Mouse (Mus musculus) macrophage (primary cell): ENCODE data around the gene Slc22a14. TPM values are rescaled to one million over a fixed set of nuclear protein-coding genes. Genes with fewer than 3 reads are reported as not detected.

Experiments used
- H3K27ac ChIP-seq: fragments of 350-480 bp; formaldehyde crosslinking; 2 replicates; pipeline ENCODE4 v1.9.0; 2021
- H3K36me3 ChIP-seq: fragments of 350-480 bp; formaldehyde crosslinking; 2 replicates; pipeline ENCODE4 v1.9.0; 2021; ENCODE audit errors: inconsistent target
- H3K4me3 ChIP-seq: fragments of 350-480 bp; formaldehyde crosslinking; 2 replicates; pipeline ENCODE4 v1.9.0; 2021; ENCODE audit errors: inconsistent target
- H3K79me2 ChIP-seq: fragments of 350-480 bp; formaldehyde crosslinking; 2 replicates; pipeline ENCODE4 v1.9.0; 2021; ENCODE audit errors: inconsistent target
- WGBS: methylation state at CpG from one replicate; pipeline ENCODE4 v1.1.7; 2026; ENCODE audit warnings: inconsistent platforms; ENCODE audit not compliant: missing documents; 5-methylcytosine and 5-hydroxymethylcytosine counted together
- polyA plus RNA-seq: library from polyadenylated mRNA; stranded (reverse); fragments of 250-400 nt; gene quantifications from 3 replicates; pipeline ENCODE4 v1.2.4, GENCODE M21; 2018; ENCODE audit warnings: inconsistent platforms

Slc22a14 gene
- polyA plus RNA-seq, 1 experiment from 2014 or later: not detected

DNA sequence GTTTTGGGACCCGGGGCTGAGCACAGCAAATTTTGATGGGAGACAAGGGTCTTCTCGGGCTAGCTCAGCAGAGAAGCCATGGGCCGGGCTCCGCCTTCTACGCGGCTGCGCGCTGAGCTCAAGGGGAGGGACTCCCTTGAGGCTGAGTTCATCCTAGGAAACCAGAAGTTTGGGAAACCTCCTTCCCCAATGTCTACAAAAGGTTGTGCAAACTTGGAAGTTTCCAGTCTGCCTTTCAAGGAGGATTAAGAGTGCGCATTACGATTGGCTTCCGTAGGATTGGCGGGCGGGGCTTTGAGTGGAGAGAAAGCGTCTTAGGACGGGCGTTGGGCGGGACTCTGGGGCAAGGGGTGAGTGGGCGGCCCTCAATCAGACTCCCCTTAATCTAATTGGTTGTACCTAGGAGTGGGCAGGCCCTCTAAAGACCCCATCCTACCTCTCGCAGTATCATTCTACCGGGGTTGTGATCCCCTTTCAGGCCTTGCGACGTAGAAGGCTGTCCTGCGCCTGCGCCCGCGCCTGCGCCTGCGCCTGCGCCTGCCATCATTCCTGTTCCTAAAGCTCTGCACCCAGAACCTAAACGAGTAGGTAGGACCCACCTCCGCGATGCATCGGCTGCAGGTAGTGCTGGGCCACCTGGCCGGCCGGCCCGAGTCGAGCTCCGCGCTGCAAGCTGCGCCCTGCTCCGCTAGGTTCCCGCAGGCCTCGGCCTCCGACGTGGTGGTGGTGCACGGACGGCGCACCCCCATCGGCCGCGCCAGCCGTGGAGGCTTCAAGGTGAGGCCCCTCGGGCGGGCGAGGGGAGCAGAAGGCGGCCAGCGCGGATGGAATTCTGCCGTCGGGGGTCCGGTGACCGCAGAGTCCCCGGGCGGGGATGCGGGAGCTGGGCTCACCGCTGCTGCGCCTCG is 24.2 kb downstream of the Slc22a14 start, which contains the start of gene Myd88:
TSS of gene Myd88 (minus strand) at position 503 of the 908 bp plus-strand sequence.
- H3K79me2 ChIP-seq: peaks cover 52% of the 10 kb centered on the region
- under 1% methylated on average over 68 of the region's 68 CpGs for WGBS
- H3K27ac ChIP-seq: peak within 1 kb of the TSS; percentile 93
- H3K36me3 ChIP-seq: peaks cover 45% of the 10 kb centered on the region; the same call in 1 of the 2 replicates
- peak within 1 kb of the TSS; percentile 77 for H3K4me3 ChIP-seq

GRCm38 (mm10) chr9:119340212-119340580 is 25.2 kb downstream of the Slc22a14 start:
- under 1% methylated on average over 8 of the region's 8 CpGs for WGBS
- Histone ChIP-seq H3K27ac (peak overlapping the region; percentile 93), H3K36me3 (peaks cover 35% of the 10 kb centered on the region; the same call in 1 of the 2 replicates), H3K4me3 (peak overlapping the region; percentile 77), H3K79me2 (peaks cover 52% of the 10 kb centered on the region)

DNA sequence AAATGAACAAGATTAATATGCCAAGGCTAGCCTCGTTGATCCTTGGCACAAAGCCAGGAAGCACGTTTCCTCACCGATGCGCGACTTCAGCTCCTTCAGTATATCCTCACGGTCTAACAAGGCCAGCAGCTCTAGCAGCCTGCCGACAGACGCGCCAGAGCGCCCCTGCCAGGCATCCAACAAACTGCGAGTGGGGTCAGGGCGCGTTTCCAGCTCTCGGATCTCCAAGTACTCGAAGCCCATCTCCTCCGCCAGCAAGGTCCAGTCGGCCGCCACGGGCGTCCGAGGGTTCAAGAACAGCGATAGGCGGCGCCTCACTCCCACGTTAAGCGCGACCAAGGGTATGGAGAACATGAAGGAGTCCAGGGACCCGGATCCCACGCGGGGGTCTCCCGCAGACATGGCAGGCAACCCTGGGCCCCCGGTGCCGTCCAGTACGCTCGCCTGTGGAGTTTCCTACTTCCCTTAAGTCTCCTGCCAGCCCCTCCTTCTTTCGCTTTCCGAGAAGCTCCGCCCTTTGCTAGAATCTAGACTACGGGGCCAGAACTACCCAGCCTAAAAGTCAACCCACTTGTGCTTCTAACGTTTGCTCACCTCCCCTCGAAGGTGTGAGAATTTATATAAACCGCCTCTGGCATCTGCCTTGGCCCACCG is 25.7 kb downstream of the Slc22a14 start, which contains the start of gene Acaa1a:
TSS of gene Acaa1a (plus strand) at position 119 of the 654 bp plus-strand sequence.
- peak within 1 kb of the TSS; percentile 93 for H3K27ac ChIP-seq
- H3K79me2 ChIP-seq: peaks cover 52% of the 10 kb centered on the region
- H3K36me3 ChIP-seq: peaks cover 31% of the 10 kb centered on the region; the same call in 1 of the 2 replicates
- H3K4me3 ChIP-seq: peak within 1 kb of the TSS; percentile 77
- under 1% methylated on average over 43 of the region's 43 CpGs for WGBS

- peaks cover 26% of the 10 kb centered on the region; the same call in 1 of the 2 replicates for H3K36me3 ChIP-seq
- H3K27ac ChIP-seq: peak overlapping the region; percentile 93
- peaks cover 52% of the 10 kb centered on the region for H3K79me2 ChIP-seq
- peak overlapping the region; percentile 77 for H3K4me3 ChIP-seq
- WGBS: 27% methylated on average over 6 of the region's 7 CpGs
These were observed 26.2 kb downstream of the Slc22a14 start for GRCm38 (mm10) chr9:119339106-119339505.

DNA sequence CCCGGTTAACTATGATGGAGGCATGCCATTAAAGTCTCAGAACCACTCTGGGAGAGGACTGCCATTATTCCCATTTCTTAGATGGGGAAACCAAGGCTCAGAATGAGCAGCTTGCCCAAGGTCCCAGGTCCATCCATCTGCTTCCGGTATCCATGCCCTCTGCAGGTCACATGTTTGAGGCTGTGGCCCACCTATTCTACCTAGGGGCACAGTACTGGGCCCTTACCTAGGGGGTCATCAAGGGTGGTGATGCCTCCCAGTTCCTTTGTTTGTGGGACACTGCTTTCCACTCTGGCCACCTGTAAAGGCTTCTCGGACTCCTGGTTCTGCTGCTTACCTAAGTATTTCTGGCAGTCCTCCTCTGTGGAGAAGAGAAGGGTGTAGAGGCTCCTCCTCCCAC is 27.0 kb downstream of the Slc22a14 start:
- H3K27ac ChIP-seq: no peak overlapping the region
- H3K79me2 ChIP-seq: peaks cover 47% of the 10 kb centered on the region
- H3K4me3 ChIP-seq: 0 out of 2 replicates have a peak overlapping the region, but pooled peaks have one; percentile 77
- 89% methylated on average over 3 of the region's 3 CpGs for WGBS
- H3K36me3 ChIP-seq: peaks cover 18% of the 10 kb centered on the region; the same call in 1 of the 2 replicates

- Histone ChIP-seq H3K4me3 (no peak overlapping the region), H3K36me3 (peaks cover 16% of the 10 kb centered on the region; the same call in 1 of the 2 replicates), H3K79me2 (peaks cover 44% of the 10 kb centered on the region), H3K27ac (no peak overlapping the region)
- 85% methylated on average over 7 of the region's 14 CpGs for WGBS
These were observed 27.5 kb downstream of the Slc22a14 start for GRCm38 (mm10) chr9:119337842-119338241.

DNA sequence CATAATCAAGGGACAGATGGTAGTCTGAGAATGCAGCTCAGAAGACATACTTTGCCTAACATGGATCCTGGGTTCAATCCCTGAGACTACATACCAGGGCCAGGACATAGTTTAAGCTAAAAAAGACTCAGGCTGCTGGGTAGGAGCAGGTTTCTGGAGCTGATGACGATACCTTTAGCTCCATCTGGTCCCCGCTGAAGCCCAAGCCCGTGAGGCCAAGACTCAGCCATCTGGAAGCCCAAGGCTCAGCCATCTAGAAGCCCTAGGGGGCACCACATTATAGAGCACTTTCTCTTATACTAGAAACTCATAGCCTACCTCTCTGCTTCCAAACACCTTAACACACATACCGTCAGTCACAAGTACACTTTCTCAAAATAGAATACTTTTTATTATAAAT is 29.8 kb downstream of the Slc22a14 start:
- WGBS: 91% methylated on average over 4 of the region's 4 CpGs
- Histone ChIP-seq H3K27ac (peak overlapping the region; percentile 48; the same call in 1 of the 2 replicates), H3K79me2 (peaks cover 32% of the 10 kb centered on the region), H3K36me3 (peaks cover 16% of the 10 kb centered on the region; the same call in 1 of the 2 replicates), H3K4me3 (no peak overlapping the region)

- 46% methylated on average over 2 of the region's 2 CpGs for whole genome bisulfite sequencing
- peak overlapping the region; percentile 61 for H3K27ac ChIP-seq
- H3K4me3 ChIP-seq: no peak overlapping the region
These were observed 30.5 kb downstream of the Slc22a14 start for GRCm38 (mm10) chr9:119334834-119335233.

GRCm38 (mm10) chr9:119334324-119334723 is 31.0 kb downstream of the Slc22a14 start:
- peaks cover 16% of the 10 kb centered on the region; the same call in 1 of the 2 replicates for H3K36me3 ChIP-seq
- H3K4me3 ChIP-seq: no peak overlapping the region
- H3K79me2 ChIP-seq: peaks cover 26% of the 10 kb centered on the region
- H3K27ac ChIP-seq: peak overlapping the region; percentile 61
- WGBS: 2% methylated on average over 10 of the region's 10 CpGs

More at GRCm38 (mm10) chr9:119334834-119335233, 30.5 kb downstream of the Slc22a14 start:
- H3K79me2 ChIP-seq: peaks cover 31% of the 10 kb centered on the region
- peaks cover 16% of the 10 kb centered on the region; the same call in 1 of the 2 replicates for H3K36me3 ChIP-seq

- H3K4me3 ChIP-seq: no peak overlapping the region
- no peak overlapping the region for H3K27ac ChIP-seq
- H3K79me2 ChIP-seq: no peaks in the 10 kb centered on the region
- 84% methylated on average over 15 of the region's 15 CpGs for WGBS
- no peaks in the 10 kb centered on the region for H3K36me3 ChIP-seq
These were observed 35.0 kb downstream of the Slc22a14 start for GRCm38 (mm10) chr9:119330186-119330963.

DNA sequence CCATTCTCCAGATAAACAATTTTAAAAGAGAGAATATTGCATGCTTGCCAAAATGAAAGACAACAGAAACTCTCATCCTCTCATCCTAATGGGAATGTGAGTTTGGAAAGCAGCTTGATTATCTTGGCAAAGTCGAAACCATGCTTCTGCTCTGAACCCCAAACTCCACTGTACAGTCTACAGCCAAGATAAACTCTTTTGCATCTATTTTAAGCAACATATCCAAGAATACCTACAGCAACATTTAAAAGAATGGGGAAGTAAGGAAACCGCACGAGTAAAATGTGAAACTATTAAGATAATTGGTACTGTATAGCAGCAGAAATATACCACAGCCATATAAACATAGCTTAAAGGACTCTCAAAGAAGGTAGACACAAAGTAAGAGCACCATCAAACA is 36.9 kb downstream of the Slc22a14 start:
- Histone ChIP-seq H3K79me2 (no peaks in the 10 kb centered on the region), H3K27ac (no peak overlapping the region), H3K36me3 (no peaks in the 10 kb centered on the region), H3K4me3 (no peak overlapping the region)
- WGBS: 6% methylated on average over 3 of the region's 3 CpGs

DNA sequence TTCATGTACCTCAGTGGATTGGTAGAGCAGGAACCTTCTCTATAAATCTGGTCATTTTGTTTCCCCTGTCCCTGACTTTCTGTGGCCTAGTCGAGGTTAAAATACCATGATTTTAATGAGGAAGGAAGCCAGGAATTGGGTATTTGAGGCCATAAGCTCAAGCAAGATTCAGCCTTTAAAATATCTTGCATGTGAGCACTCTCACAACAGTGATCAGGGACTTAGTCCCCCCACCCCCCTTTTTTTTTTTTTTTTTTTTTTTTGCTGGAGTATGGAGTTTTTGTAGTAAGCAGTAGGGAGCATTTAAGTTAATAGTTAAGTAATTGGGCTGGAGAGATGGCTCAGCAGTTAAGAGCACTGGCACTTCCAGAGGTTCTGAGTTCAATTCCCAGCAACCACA is 41.2 kb downstream of the Slc22a14 start:
- Histone ChIP-seq H3K27ac (peak overlapping the region; percentile 93), H3K4me3 (no peak overlapping the region)
- 7% methylated on average over 1 of the region's 1 CpGs for WGBS

GRCm38 (mm10) chr9:119323260-119323645 is 42.1 kb downstream of the Slc22a14 start:
- 7% methylated on average over 9 of the region's 9 CpGs for WGBS
- H3K36me3 ChIP-seq: no peaks in the 10 kb centered on the region
- H3K79me2 ChIP-seq: peaks cover 36% of the 10 kb centered on the region
- peak overlapping the region; percentile 93 for H3K27ac ChIP-seq
- peak overlapping the region; percentile 78 for H3K4me3 ChIP-seq

More for the DNA sequence above, 41.2 kb downstream of the Slc22a14 start:
- peaks cover 27% of the 10 kb centered on the region for H3K79me2 ChIP-seq
- H3K36me3 ChIP-seq: no peaks in the 10 kb centered on the region
